Mouse (Mus musculus) intestine, embryonic 14.5 days (tissue): ENCODE data around the gene Npsr1. TPM values are rescaled to one million over a fixed set of nuclear protein-coding genes. Genes with fewer than 3 reads are reported as not detected.

Experiments
- ATAC-seq: fragments of 200-750 bp; cut with Nextera tagmentation; replicated peaks from 2 replicates; pipeline ENCODE4 v1.8.0; 2017; ENCODE audit warnings: low read depth, moderate number of reproducible peaks, moderate TSS enrichment, moderate library complexity; ENCODE audit not compliant: low FRiP score, low TSS enrichment
- DNase-seq: peaks from one replicate; pipeline ENCODE4 v3.0.0-alpha.2; 2018; ENCODE audit warnings: low spot score
- H3K27ac ChIP-seq: fragments of 300-500 bp; sonication (generic); 2 replicates; pipeline ENCODE4 v1.5.1; 2014; ENCODE audit warnings: low read depth, mild to moderate bottlenecking, control low read depth
- H3K27me3 ChIP-seq: fragments of 300-500 bp; sonication (generic); replicated peaks from 2 replicates; pipeline ENCODE4 v1.6.1; 2014; ENCODE audit warnings: low read length, control low read depth; ENCODE audit not compliant: control insufficient read depth, insufficient read depth
- H3K36me3 ChIP-seq: fragments of 300-500 bp; sonication (generic); 2 replicates; pipeline ENCODE4 v1.6.1; 2014; ENCODE audit warnings: low read length, control low read depth; ENCODE audit not compliant: control insufficient read depth, insufficient read depth
- H3K4me1 ChIP-seq: fragments of 300-500 bp; sonication (generic); replicated peaks from 2 replicates; pipeline ENCODE4 v1.6.1; 2014; ENCODE audit warnings: low read length, control low read depth, mixed read lengths; ENCODE audit not compliant: control insufficient read depth, insufficient read depth
- H3K4me2 ChIP-seq: fragments of 300-500 bp; sonication (generic); 2 replicates; pipeline ENCODE4 v1.6.1; 2014; ENCODE audit warnings: low read length
- H3K4me3 ChIP-seq: fragments of 300-500 bp; sonication (generic); 2 replicates; pipeline ENCODE4 v1.5.1; 2014; ENCODE audit warnings: low read depth, low read length, control low read depth, mixed read lengths
- H3K9ac ChIP-seq: fragments of 300-500 bp; sonication (generic); 2 replicates; pipeline ENCODE4 v1.6.1; 2014; ENCODE audit warnings: mild to moderate bottlenecking, low read length
- H3K9me3 ChIP-seq: fragments of 300-500 bp; sonication (generic); 2 replicates; pipeline ENCODE4 v1.6.1; 2016; ENCODE audit warnings: low read length, control low read depth; ENCODE audit not compliant: control insufficient read depth
- WGBS: fragments of 180-500 bp; shearing (Covaris S2); extraction: QIAGEN DNeasy Blood & Tissue Kit; methylation state at CpG from one replicate; pipeline ENCODE4 v1.1.7; 2014; 5-methylcytosine and 5-hydroxymethylcytosine counted together
- polyA plus RNA-seq: library from polyadenylated mRNA; unstranded; fragments of >200 nt; fragmentation: Nextera tagmentation; extraction: Ambion mirVana; gene quantifications from 2 replicates; pipeline ENCODE4 v1.2.1, GENCODE M21; 2014

Gene Npsr1
- polyA plus RNA-seq, 1 experiment from 2014 or later, result not detected

- H3K4me1 ChIP-seq, result no peaks in the 10 kb centered on the region
- WGBS, result 87% methylated on average over 5 of the region's 5 CpGs
These were observed 88.5 kb downstream of the Npsr1 start for GRCm38 (mm10) chr9:24186289-24186688.

GRCm38 (mm10) chr9:24189511-24190260 is 91.9 kb downstream of the Npsr1 start:
- DNase-seq (no peak), ATAC-seq (no peak)
- Histone ChIP-seq H3K9me3 (no peaks in the 10 kb centered on the region), H3K4me3 (no peak overlapping the region), H3K27ac (no peak overlapping the region), H3K36me3 (no peaks in the 10 kb centered on the region), H3K9ac (no peak overlapping the region), H3K4me1 (no peaks in the 10 kb centered on the region), H3K4me2 (no peak overlapping the region), H3K27me3 (no peaks in the 10 kb centered on the region)
- WGBS, result 52% methylated on average over 2 of the region's 2 CpGs

More at GRCm38 (mm10) chr9:24186289-24186688, 88.5 kb downstream of the Npsr1 start:
- no peaks in the 10 kb centered on the region for H3K36me3 ChIP-seq
- H3K4me3 ChIP-seq, result no peak overlapping the region
- no peak overlapping the region for H3K9ac ChIP-seq
- no peaks in the 10 kb centered on the region for H3K9me3 ChIP-seq
- H3K27me3 ChIP-seq, result no peaks in the 10 kb centered on the region
- ATAC-seq (no peak), DNase-seq (no peak)
- H3K27ac ChIP-seq, result no peak overlapping the region
- no peak overlapping the region for H3K4me2 ChIP-seq

GRCm38 (mm10) chr9:24190261-24190588 is 92.4 kb downstream of the Npsr1 start:
- Histone ChIP-seq H3K4me1 (no peaks in the 10 kb centered on the region), H3K4me2 (no peak overlapping the region), H3K27me3 (no peaks in the 10 kb centered on the region), H3K4me3 (no peak overlapping the region), H3K27ac (no peak overlapping the region), H3K36me3 (no peaks in the 10 kb centered on the region), H3K9me3 (no peaks in the 10 kb centered on the region), H3K9ac (no peak overlapping the region)
- ATAC-seq, result no peak
- 58% methylated on average over 1 of the region's 1 CpGs for WGBS
- no peak for DNase-seq

GRCm38 (mm10) chr9:24198254-24198653 is 100.5 kb downstream of the Npsr1 start:
- Histone ChIP-seq H3K27me3 (no peaks in the 10 kb centered on the region), H3K4me3 (no peak overlapping the region), H3K9ac (no peak overlapping the region), H3K36me3 (no peaks in the 10 kb centered on the region), H3K9me3 (no peaks in the 10 kb centered on the region), H3K27ac (no peak overlapping the region), H3K4me2 (no peak overlapping the region), H3K4me1 (no peaks in the 10 kb centered on the region)
- ATAC-seq, result no peak
- WGBS, result 77% methylated on average over 1 of the region's 1 CpGs
- no peak for DNase-seq

GRCm38 (mm10) chr9:24211636-24212035 is 113.8 kb downstream of the Npsr1 start:
- Histone ChIP-seq H3K9ac (no peak overlapping the region), H3K9me3 (no peaks in the 10 kb centered on the region)
- no peak for ATAC-seq

DNA sequence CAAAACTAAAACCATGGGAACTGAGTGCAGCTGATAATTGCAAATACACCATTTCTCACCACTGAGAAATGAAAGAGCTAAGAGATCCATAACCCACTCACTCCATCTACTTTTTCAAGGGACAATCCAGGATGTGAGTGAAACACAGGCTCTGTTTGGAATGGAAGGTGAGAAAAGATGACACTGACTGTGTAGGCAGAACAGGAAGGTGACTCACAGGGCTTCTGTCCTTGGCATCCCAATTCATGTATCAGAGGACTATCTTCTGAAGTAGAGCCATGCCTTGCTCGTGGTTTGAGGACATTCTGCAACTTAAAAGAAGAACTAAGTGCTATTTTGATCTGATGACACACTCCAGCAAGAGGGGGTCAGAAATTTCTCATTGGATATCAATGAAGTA is 119.9 kb downstream of the Npsr1 start:
- Histone ChIP-seq H3K9me3 (no peaks in the 10 kb centered on the region), H3K4me2 (no peak overlapping the region), H3K9ac (no peak overlapping the region), H3K4me1 (no peaks in the 10 kb centered on the region), H3K27me3 (no peaks in the 10 kb centered on the region), H3K4me3 (no peak overlapping the region), H3K36me3 (no peaks in the 10 kb centered on the region), H3K27ac (no peak overlapping the region)
- 71% methylated on average over 1 of the region's 1 CpGs for WGBS
- DNase-seq (no peak), ATAC-seq (no peak)

More at GRCm38 (mm10) chr9:24211636-24212035, 113.8 kb downstream of the Npsr1 start:
- H3K27me3 ChIP-seq, result no peaks in the 10 kb centered on the region
- H3K36me3 ChIP-seq, result no peaks in the 10 kb centered on the region
- H3K4me2 ChIP-seq, result no peak overlapping the region
- no peak for DNase-seq
- WGBS, result 91% methylated on average over 1 of the region's 1 CpGs
- H3K4me3 ChIP-seq, result no peak overlapping the region
- no peaks in the 10 kb centered on the region for H3K4me1 ChIP-seq
- H3K27ac ChIP-seq, result no peak overlapping the region

GRCm38 (mm10) chr9:24236461-24236860 is 138.7 kb downstream of the Npsr1 start:
- Histone ChIP-seq H3K27me3 (no peaks in the 10 kb centered on the region), H3K9me3 (no peaks in the 10 kb centered on the region), H3K4me2 (no peak overlapping the region), H3K9ac (no peak overlapping the region), H3K4me1 (no peaks in the 10 kb centered on the region), H3K27ac (no peak overlapping the region), H3K36me3 (no peaks in the 10 kb centered on the region), H3K4me3 (no peak overlapping the region)
- no peak for ATAC-seq
- DNase-seq, result no peak
- WGBS, result 100% methylated on average over 1 of the region's 1 CpGs

- DNase-seq (no peak), ATAC-seq (no peak)
- Histone ChIP-seq H3K36me3 (no peaks in the 10 kb centered on the region), H3K9ac (no peak overlapping the region), H3K4me2 (no peak overlapping the region), H3K9me3 (no peaks in the 10 kb centered on the region), H3K27ac (no peak overlapping the region), H3K27me3 (no peaks in the 10 kb centered on the region), H3K4me1 (no peaks in the 10 kb centered on the region), H3K4me3 (no peak overlapping the region)
These were observed 149.8 kb downstream of the Npsr1 start for GRCm38 (mm10) chr9:24247557-24247956.

GRCm38 (mm10) chr9:24254236-24254635 is 156.4 kb downstream of the Npsr1 start:
- no peak overlapping the region for H3K4me2 ChIP-seq

More at GRCm38 (mm10) chr9:24254236-24254635, 156.4 kb downstream of the Npsr1 start:
- no peaks in the 10 kb centered on the region for H3K4me1 ChIP-seq
- H3K27ac ChIP-seq, result no peak overlapping the region
- no peaks in the 10 kb centered on the region for H3K36me3 ChIP-seq
- no peaks in the 10 kb centered on the region for H3K9me3 ChIP-seq
- WGBS, result 45% methylated on average over 8 of the region's 8 CpGs
- DNase-seq, result no peak
- ATAC-seq, result no peak
- H3K9ac ChIP-seq, result no peak overlapping the region
- no peak overlapping the region for H3K4me3 ChIP-seq
- no peaks in the 10 kb centered on the region for H3K27me3 ChIP-seq
